10 mouse cellular contexts compared by ENCODE assay signal in genomic region chr5:66967147-66967546, GRCm38 (mm10).
A peak's percentile ranks its signal among the peaks of the same experiment; 100 is the strongest.
DNase-seq lines count a peak whose midpoint lies in the region; ATAC-seq and TF ChIP-seq lines count a peak whose summit lies in the region.
"Had no signal": no experiment of that assay in that cellular context is flagged by ENCODE, and none has a peak within 500 bp of the region (broad histone marks: within the 10 kb centered on the region; RNA-seq: fewer than 3 reads in every experiment).

No protein-coding gene starts in this region.

- TF ChIP-seq CTCF in midbrain, postnatal 0 days (IDR thresholded peaks at IDR 0.05): no peak

- H3K4me1 ChIP-seq in forebrain, embryonic 12.5 days: peaks cover 27% of the 10 kb centered on the region
- peaks cover 24% of the 10 kb centered on the region for H3K4me1 ChIP-seq in forebrain, embryonic 16.5 days (replicated peaks; ENCODE audit: control insufficient read depth, insufficient read depth, low read length)
- H3K4me1 ChIP-seq in midbrain, embryonic 10.5 days: peaks cover 37% of the 10 kb centered on the region
- H3K4me1 ChIP-seq in midbrain, postnatal 0 days (ENCODE audit: insufficient read depth, low read length): peaks cover 7% of the 10 kb centered on the region; the same call in 1 of the 2 replicates
- H3K4me1 ChIP-seq in limb, embryonic 12.5 days (replicated peaks): peaks cover 49% of the 10 kb centered on the region
- peaks cover 32% of the 10 kb centered on the region for H3K4me1 ChIP-seq in neural tube, embryonic 15.5 days

- no peak overlapping the region for H3K4me3 ChIP-seq in forebrain, embryonic 12.5 days (replicated peaks)
- H3K4me3 ChIP-seq in forebrain, embryonic 16.5 days (replicated peaks; ENCODE audit: low read length): no peak overlapping the region
- no peak overlapping the region for H3K4me3 ChIP-seq in midbrain, embryonic 10.5 days
- no peak overlapping the region for H3K4me3 ChIP-seq in midbrain, postnatal 0 days (ENCODE audit: low read depth, low read length)
- H3K4me3 ChIP-seq in limb, embryonic 12.5 days (replicated peaks): no peak overlapping the region
- H3K4me3 ChIP-seq in neural tube, embryonic 15.5 days (replicated peaks): no peak overlapping the region

- H3K4me2 ChIP-seq in forebrain, embryonic 12.5 days: no peak overlapping the region; the same call in 1 of the 2 replicates
- no peak overlapping the region for H3K4me2 ChIP-seq in forebrain, embryonic 16.5 days (ENCODE audit: low read length)
- no peak overlapping the region for H3K4me2 ChIP-seq in midbrain, postnatal 0 days (ENCODE audit: low read depth, low read length, poor library complexity, severe bottlenecking)
- H3K4me2 ChIP-seq in limb, embryonic 12.5 days: 0 out of 2 replicates have a peak overlapping the region, but pooled peaks have one; percentile 52
- H3K4me2 ChIP-seq in neural tube, embryonic 15.5 days: 0 out of 2 replicates have a peak overlapping the region, but pooled peaks have one; percentile 54

- H3K9ac ChIP-seq in forebrain, embryonic 12.5 days: no peak overlapping the region
- H3K9ac ChIP-seq in forebrain, embryonic 16.5 days (replicated peaks; ENCODE audit: low read depth, low read length): no peak overlapping the region
- H3K9ac ChIP-seq in midbrain, postnatal 0 days (replicated peaks; ENCODE audit: low read length, poor library complexity, severe bottlenecking): no peak overlapping the region
- H3K9ac ChIP-seq in limb, embryonic 12.5 days (replicated peaks): no peak overlapping the region
- H3K9ac ChIP-seq in neural tube, embryonic 15.5 days (replicated peaks): no peak overlapping the region

- DNase-seq in midbrain, embryonic 10.5 days (ENCODE audit: low spot score): no peak
- DNase-seq in midbrain, postnatal 0 days (ENCODE audit: low spot score): no peak
- no peak for DNase-seq in ovary, postnatal 36 days (ENCODE audit: low spot score)
- no peak for DNase-seq in thymus, postnatal 25 days
- DNase-seq: adrenal gland, postnatal 10 days had no signal

- H3K36me3 ChIP-seq in forebrain, embryonic 12.5 days (replicated peaks): no peaks in the 10 kb centered on the region
- no peaks in the 10 kb centered on the region for H3K36me3 ChIP-seq in forebrain, embryonic 16.5 days (ENCODE audit: control insufficient read depth, insufficient read depth)
- no peaks in the 10 kb centered on the region for H3K36me3 ChIP-seq in midbrain, embryonic 10.5 days
- no peaks in the 10 kb centered on the region for H3K36me3 ChIP-seq in midbrain, postnatal 0 days (ENCODE audit: insufficient read depth, low read length)
- H3K36me3 ChIP-seq in limb, embryonic 12.5 days: no peaks in the 10 kb centered on the region
- no peaks in the 10 kb centered on the region for H3K36me3 ChIP-seq in neural tube, embryonic 15.5 days

- H3K9me3 ChIP-seq in forebrain, embryonic 12.5 days: no peaks in the 10 kb centered on the region
- H3K9me3 ChIP-seq in forebrain, embryonic 16.5 days (ENCODE audit: control insufficient read depth, low read length): no peaks in the 10 kb centered on the region
- no peaks in the 10 kb centered on the region for H3K9me3 ChIP-seq in midbrain, embryonic 10.5 days (replicated peaks)
- no peaks in the 10 kb centered on the region for H3K9me3 ChIP-seq in midbrain, postnatal 0 days (ENCODE audit: low read length)
- H3K9me3 ChIP-seq in limb, embryonic 12.5 days: no peaks in the 10 kb centered on the region
- H3K9me3 ChIP-seq in neural tube, embryonic 15.5 days (replicated peaks): no peaks in the 10 kb centered on the region

- no peak for ATAC-seq in forebrain, embryonic 12.5 days (ENCODE audit: low FRiP score)
- no peak for ATAC-seq in forebrain, embryonic 16.5 days
- ATAC-seq in midbrain, postnatal 0 days (ENCODE audit: low FRiP score): no peak
- no peak for ATAC-seq in limb, embryonic 12.5 days (ENCODE audit: insufficient number of reproducible peaks, insufficient read depth, low FRiP score, low TSS enrichment, low read depth)
- no peak for ATAC-seq in neural tube, embryonic 15.5 days (ENCODE audit: low FRiP score)
- ATAC-seq: intestine, embryonic 16.5 days had no signal

- WGBS in forebrain, embryonic 12.5 days: 66% methylated on average over 2 of the region's 2 CpGs
- WGBS in forebrain, embryonic 16.5 days: 78% methylated on average over 2 of the region's 2 CpGs
- 68% methylated on average over 2 of the region's 2 CpGs for WGBS in midbrain, embryonic 10.5 days
- 73% methylated on average over 2 of the region's 2 CpGs for WGBS in midbrain, postnatal 0 days
- WGBS in limb, embryonic 12.5 days: 41% methylated on average over 2 of the region's 2 CpGs
- 45% methylated on average over 2 of the region's 2 CpGs for WGBS in neural tube, embryonic 15.5 days

- no peaks in the 10 kb centered on the region for H3K27me3 ChIP-seq in forebrain, embryonic 12.5 days
- H3K27me3 ChIP-seq in forebrain, embryonic 16.5 days (replicated peaks; ENCODE audit: control insufficient read depth, insufficient read depth, low read length): no peaks in the 10 kb centered on the region
- H3K27me3 ChIP-seq in midbrain, embryonic 10.5 days (ENCODE audit: low read depth, poor library complexity, severe bottlenecking): no peaks in the 10 kb centered on the region
- no peaks in the 10 kb centered on the region for H3K27me3 ChIP-seq in midbrain, postnatal 0 days (ENCODE audit: insufficient read depth, low read length)
- H3K27me3 ChIP-seq in limb, embryonic 12.5 days: no peaks in the 10 kb centered on the region
- H3K27me3 ChIP-seq in neural tube, embryonic 15.5 days (replicated peaks): no peaks in the 10 kb centered on the region

- peak overlapping the region; percentile 63; the same call in 1 of the 2 replicates for H3K27ac ChIP-seq in forebrain, embryonic 12.5 days
- H3K27ac ChIP-seq in forebrain, embryonic 16.5 days (ENCODE audit: low read length): no peak overlapping the region
- H3K27ac ChIP-seq in midbrain, embryonic 10.5 days (replicated peaks): peak overlapping the region; percentile 82; the same call in 1 of the 2 replicates
- no peak overlapping the region; the same call in 1 of the 2 replicates for H3K27ac ChIP-seq in midbrain, postnatal 0 days (ENCODE audit: low read depth, low read length)
- H3K27ac ChIP-seq in limb, embryonic 12.5 days: no peak overlapping the region
- H3K27ac ChIP-seq in neural tube, embryonic 15.5 days (replicated peaks): no peak overlapping the region

Comparison
In these comparisons a context has a peak if more than half of its experiments do, and no peak if none do; other contexts are left out.
1. H3K27ac ChIP-seq: peak in forebrain, embryonic 12.5 days (single experiment) and midbrain, embryonic 10.5 days (single experiment); none in forebrain, embryonic 16.5 days (single experiment), midbrain, postnatal 0 days (single experiment), limb, embryonic 12.5 days (single experiment) and neural tube, embryonic 15.5 days (single experiment).
2. H3K4me2 ChIP-seq: peak in limb, embryonic 12.5 days (single experiment) and neural tube, embryonic 15.5 days (single experiment); none in forebrain, embryonic 12.5 days (single experiment), forebrain, embryonic 16.5 days (single experiment) and midbrain, postnatal 0 days (single experiment).